Mouse (Mus musculus) cerebellum, adult 9-10 months (tissue): ENCODE measurements around the gene Rb1.

Experiments used
- DNase-seq: peaks from one replicate; pipeline ENCODE4 v3.0.0; 2022

Rb1 gene

GRCm38 (mm10) chr14:73325456-73326381 is at the start of gene Rb1:
Gene Rb1 (minus strand): TSS chr14:73325822.
- peak; percentile 78 for DNase-seq

- no peak for DNase-seq
Measured at GRCm38 (mm10) chr14:73374315-73374890, 48.8 kb upstream of the Rb1 start.

DNA sequence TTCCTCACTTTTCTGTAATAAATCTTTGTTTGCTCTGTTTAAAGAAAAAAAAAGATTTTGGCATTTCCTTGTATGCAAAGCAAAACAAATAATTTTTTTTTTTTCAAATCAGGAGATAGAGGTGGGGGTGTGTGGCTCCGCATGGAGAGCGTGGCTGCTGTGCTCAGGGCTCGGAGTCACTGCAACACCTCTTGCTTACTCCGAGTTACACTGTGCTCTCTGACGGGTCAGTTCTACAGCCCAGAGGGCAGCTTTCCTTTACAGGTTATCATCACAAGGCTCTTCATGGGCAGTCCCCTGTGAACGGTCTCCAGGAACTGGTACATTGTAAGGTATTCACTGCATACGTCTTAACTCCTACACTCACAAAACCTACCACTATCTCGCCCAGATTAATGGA is 48.0 kb upstream of the Rb1 start:
- DNase-seq, result no peak

GRCm38 (mm10) chr14:73372990-73373389 is 47.4 kb upstream of the Rb1 start:
- no peak for DNase-seq

- no peak for DNase-seq
Measured at GRCm38 (mm10) chr14:73371577-73371976, 46.0 kb upstream of the Rb1 start.

GRCm38 (mm10) chr14:73370695-73371372 is 45.2 kb upstream of the Rb1 start:
- no peak for DNase-seq

DNA sequence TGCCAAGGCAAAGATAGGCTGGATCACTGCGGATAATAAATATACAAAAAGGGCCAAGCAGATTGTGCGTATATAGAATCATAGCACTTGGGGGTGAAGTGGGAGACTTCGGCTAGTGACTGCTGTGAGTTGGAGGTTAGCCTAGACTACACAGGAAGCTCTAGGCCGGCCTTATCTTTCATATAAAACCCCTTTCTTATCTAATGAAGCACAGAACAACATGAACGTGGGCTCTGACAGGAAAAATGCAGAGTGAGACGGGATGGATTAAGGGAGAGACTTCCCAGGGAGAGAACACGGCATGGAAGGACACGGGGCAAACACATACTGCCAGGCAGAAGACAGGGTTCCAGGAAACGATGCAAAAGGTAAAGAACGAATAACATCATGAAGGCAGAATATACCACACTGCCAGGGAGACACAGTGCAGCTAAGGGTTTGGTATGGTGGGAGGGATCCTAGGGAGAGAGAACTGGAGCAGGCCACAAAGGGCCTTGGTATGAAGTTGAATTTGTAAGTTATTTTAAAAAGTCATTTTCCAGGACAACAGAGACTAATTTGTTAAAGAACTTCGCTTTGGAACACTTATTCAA is 44.6 kb upstream of the Rb1 start:
- no peak for DNase-seq

DNA sequence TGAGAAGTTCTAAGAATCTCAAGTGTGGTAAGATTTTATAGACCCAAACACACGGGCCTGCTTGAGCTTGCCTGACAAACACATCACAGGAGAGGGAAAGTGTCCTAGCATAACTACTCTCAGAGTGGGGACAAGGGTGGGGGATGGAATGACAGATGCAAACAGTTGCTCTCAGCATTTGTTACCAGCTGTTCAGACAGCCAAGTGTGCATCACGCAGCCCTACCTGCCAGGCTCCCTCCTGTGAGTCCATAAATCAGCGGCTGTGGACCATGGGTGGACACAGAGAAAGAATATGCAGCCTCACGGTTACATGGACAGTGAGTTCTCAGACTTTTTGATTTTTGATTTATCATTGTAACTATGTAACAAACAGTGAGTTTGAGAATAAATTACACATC is 44.0 kb upstream of the Rb1 start:
- no peak for DNase-seq

- no peak for DNase-seq
Measured at GRCm38 (mm10) chr14:73368966-73369365, 43.3 kb upstream of the Rb1 start.

- no peak for DNase-seq
Measured at GRCm38 (mm10) chr14:73368221-73368620, 42.6 kb upstream of the Rb1 start.

DNA sequence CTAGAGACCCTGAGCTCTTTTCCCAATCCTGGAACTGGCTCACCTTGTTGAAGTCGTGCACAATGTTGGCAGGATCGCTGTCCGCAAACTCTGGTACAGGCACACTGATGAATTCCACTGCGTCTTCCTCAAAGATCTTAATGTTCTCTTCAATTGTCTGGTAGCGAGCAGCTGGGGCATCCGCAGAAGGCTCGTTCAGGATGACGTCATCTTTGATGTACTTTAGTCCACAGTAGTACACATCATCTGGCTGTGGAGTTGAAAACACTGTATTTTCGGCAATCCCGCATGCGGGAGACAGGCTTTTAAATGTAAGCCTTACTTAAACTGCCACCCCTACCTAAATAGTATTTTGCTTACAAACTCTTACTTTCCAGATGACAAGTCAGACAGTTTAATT is 40.7 kb upstream of the Rb1 start:
- no peak for DNase-seq

DNA sequence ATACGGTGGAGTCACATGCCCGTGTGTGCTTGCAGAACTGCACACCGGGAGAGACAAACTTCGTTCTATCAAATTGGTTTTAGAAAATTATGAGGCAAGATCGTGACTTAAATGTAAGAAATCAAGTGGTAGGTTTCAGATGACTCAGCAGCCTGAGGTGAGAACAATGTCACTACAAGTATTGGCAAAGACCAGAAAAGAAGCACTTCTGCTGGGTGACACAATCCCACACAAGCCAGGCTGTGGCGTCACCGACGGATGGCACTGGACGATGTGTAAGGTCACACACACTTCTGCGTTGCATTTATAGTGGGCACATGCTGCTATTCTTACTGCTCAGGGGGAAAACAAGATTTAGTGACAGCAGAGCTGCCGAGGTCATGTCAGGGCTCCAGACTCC is 38.2 kb upstream of the Rb1 start:
- no peak for DNase-seq

- DNase-seq, result no peak
Measured at GRCm38 (mm10) chr14:73354700-73355099, 29.1 kb upstream of the Rb1 start.

- DNase-seq, result no peak
Measured at GRCm38 (mm10) chr14:73351118-73351517, 25.5 kb upstream of the Rb1 start.

DNA sequence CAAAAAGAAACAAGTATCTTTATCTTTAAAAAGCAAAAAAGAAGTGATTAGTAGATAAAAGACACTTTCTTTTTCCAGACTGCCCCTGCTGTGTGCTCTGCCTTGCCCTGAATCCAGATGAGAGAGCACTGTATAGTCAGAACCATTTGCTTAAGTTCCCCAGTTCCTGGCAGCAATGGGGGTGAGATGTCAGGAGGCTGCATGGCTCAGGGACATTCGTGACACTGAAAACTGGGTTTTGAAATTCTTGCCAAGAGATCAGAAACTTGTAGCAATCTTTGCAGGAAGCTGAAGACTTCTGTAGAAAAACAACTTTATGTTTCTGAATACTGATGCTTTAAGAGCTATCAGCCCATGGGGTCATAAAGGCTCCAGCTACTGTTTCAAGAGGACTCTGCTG is 24.4 kb upstream of the Rb1 start:
- DNase-seq, result no peak

- DNase-seq, result no peak
Measured at GRCm38 (mm10) chr14:73349061-73349670, 23.5 kb upstream of the Rb1 start.

GRCm38 (mm10) chr14:73347302-73347701 is 21.7 kb upstream of the Rb1 start:
- DNase-seq, result no peak

- no peak for DNase-seq
Measured at GRCm38 (mm10) chr14:73345614-73346013, 20.0 kb upstream of the Rb1 start.

DNA sequence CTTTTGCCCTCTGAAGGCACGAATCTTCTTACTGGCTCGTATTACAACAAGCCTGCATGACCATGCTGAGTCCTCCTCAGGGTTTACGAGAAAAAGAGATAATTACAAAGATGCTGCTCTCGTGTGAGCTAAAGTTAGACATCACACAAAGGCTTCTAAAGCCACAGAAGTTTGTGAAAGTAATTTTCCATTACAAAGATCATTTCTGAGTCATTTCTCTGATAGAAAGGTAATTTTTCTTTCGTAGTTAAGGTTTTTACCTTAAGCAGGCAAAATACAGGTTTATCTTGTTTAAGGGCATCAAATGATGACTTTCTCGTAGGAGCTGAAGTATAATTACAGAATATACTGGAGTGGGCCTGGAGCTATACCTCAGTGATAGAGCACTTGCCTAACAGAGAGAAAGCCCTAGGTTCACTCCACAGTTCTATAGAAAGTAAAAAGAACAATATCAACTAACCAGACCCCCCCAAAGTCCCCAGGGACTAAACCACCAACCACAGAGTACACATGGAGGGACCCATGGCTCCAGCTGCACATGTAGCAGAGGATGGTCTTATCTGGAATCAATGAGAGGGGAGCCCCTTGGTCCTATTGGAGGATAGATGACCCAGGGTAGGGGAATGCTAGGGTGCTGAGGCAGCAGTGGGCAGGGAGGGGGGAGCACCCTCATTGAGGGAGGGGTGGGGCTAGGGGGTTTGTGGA is 14.6 kb upstream of the Rb1 start:
- no peak for DNase-seq

GRCm38 (mm10) chr14:73339615-73340014 is 14.0 kb upstream of the Rb1 start:
- no peak for DNase-seq

- no peak for DNase-seq
Measured at GRCm38 (mm10) chr14:73336316-73337080, 10.9 kb upstream of the Rb1 start.
